Comparison of ENCODE assay signal across 19 mouse cellular contexts in the genomic region with DNA sequence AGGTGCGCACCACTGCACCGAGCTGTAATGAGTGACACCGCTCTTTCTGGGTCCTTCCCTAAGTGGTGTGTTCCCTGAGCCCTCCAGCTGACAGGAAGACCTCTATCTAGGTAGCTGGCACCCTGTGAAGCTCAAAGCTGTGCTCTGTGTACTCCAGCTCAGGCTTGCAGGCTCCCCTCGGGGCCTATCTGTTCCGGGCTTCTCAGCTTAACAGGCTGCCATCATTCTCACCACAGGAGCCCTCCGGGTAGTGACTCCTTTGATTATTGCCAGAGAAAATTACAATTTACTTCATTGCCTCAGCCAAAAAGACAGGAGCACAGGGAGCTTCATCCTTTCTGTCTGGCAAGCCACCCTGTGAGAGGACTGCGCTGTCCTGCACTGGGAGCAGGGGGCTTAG. TPM values are rescaled to one million over a fixed set of nuclear protein-coding genes. Genes with fewer than 3 reads are reported as not detected.
DNase-seq lines count a peak whose midpoint lies in the region; ATAC-seq and TF ChIP-seq lines count a peak whose summit lies in the region.
"Had no signal": no experiment of that assay in that cellular context is flagged by ENCODE, and none has a peak within 500 bp of the region (broad histone marks: within the 10 kb centered on the region; RNA-seq: fewer than 3 reads in every experiment).

No protein-coding gene starts in this region.

- H3K4me2 ChIP-seq in midbrain, postnatal 0 days (ENCODE audit: low read depth, low read length, poor library complexity, severe bottlenecking): no peak overlapping the region
- H3K4me2 ChIP-seq in forebrain, embryonic 12.5 days: no peak overlapping the region
- no peak overlapping the region for H3K4me2 ChIP-seq in hindbrain, embryonic 14.5 days (replicated peaks)
- H3K4me2 ChIP-seq in neural tube, embryonic 14.5 days (ENCODE audit: low read depth, low read length): no peak overlapping the region
- H3K4me2 ChIP-seq: liver, embryonic 13.5 days; lung, embryonic 15.5 days; stomach, embryonic 15.5 days had no signal

- H3K9ac ChIP-seq in midbrain, postnatal 0 days (replicated peaks; ENCODE audit: low read length, poor library complexity, severe bottlenecking): no peak overlapping the region
- H3K9ac ChIP-seq in forebrain, embryonic 12.5 days: no peak overlapping the region
- H3K9ac ChIP-seq in hindbrain, embryonic 14.5 days: no peak overlapping the region
- H3K9ac ChIP-seq in neural tube, embryonic 14.5 days (replicated peaks; ENCODE audit: low read depth, low read length): no peak overlapping the region
- H3K9ac ChIP-seq: liver, embryonic 13.5 days; lung, embryonic 15.5 days; stomach, embryonic 15.5 days had no signal

- no peak overlapping the region for H3K4me3 ChIP-seq in midbrain, embryonic 10.5 days
- H3K4me3 ChIP-seq in midbrain, postnatal 0 days (ENCODE audit: low read depth, low read length): no peak overlapping the region
- no peak overlapping the region for H3K4me3 ChIP-seq in forebrain, embryonic 12.5 days (replicated peaks)
- H3K4me3 ChIP-seq in hindbrain, embryonic 14.5 days (replicated peaks; ENCODE audit: low read length): no peak overlapping the region
- H3K4me3 ChIP-seq in neural tube, embryonic 14.5 days (ENCODE audit: low read depth, low read length): no peak overlapping the region
- H3K4me3 ChIP-seq in gastrocnemius, adult 2 months: no peak overlapping the region
- H3K4me3 ChIP-seq: layer of hippocampus, adult 2 months; liver, embryonic 13.5 days; lung, embryonic 15.5 days; stomach, embryonic 15.5 days had no signal

- H3K27me3 ChIP-seq in midbrain, embryonic 10.5 days (ENCODE audit: low read depth, poor library complexity, severe bottlenecking): no peaks in the 10 kb centered on the region
- H3K27me3 ChIP-seq in midbrain, postnatal 0 days (ENCODE audit: insufficient read depth, low read length): no peaks in the 10 kb centered on the region
- no peaks in the 10 kb centered on the region; the same call in 1 of the 2 replicates for H3K27me3 ChIP-seq in forebrain, embryonic 12.5 days
- H3K27me3 ChIP-seq in hindbrain, embryonic 14.5 days (ENCODE audit: control insufficient read depth, insufficient read depth, low read length): no peaks in the 10 kb centered on the region
- no peaks in the 10 kb centered on the region for H3K27me3 ChIP-seq in neural tube, embryonic 14.5 days (ENCODE audit: control insufficient read depth, insufficient read depth, low read length)
- H3K27me3 ChIP-seq: liver, embryonic 13.5 days; lung, embryonic 15.5 days; stomach, embryonic 15.5 days had no signal

- H3K27ac ChIP-seq in midbrain, embryonic 10.5 days (replicated peaks): peak overlapping the region; percentile 96
- H3K27ac ChIP-seq in midbrain, postnatal 0 days (ENCODE audit: low read depth, low read length): no peak overlapping the region
- peak overlapping the region; percentile 94; the same call in 1 of the 2 replicates for H3K27ac ChIP-seq in forebrain, embryonic 12.5 days
- H3K27ac ChIP-seq in hindbrain, embryonic 14.5 days: 0 out of 2 replicates have a peak overlapping the region, but pooled peaks have one; percentile 17
- H3K27ac ChIP-seq in neural tube, embryonic 14.5 days (ENCODE audit: low read depth, low read length): peak overlapping the region; percentile 29; the same call in 1 of the 2 replicates
- H3K27ac ChIP-seq in gastrocnemius, adult 2 months: no peak overlapping the region
- H3K27ac ChIP-seq: kidney, postnatal 0 days; layer of hippocampus, adult 2 months; liver, embryonic 13.5 days; macrophage had no signal

- no peak for ATAC-seq in midbrain, postnatal 0 days (ENCODE audit: low FRiP score)
- no peak for ATAC-seq in forebrain, embryonic 12.5 days (ENCODE audit: low FRiP score)
- no peak for ATAC-seq in hindbrain, embryonic 14.5 days (ENCODE audit: low FRiP score)
- ATAC-seq in neural tube, embryonic 14.5 days (ENCODE audit: low read depth): peak; percentile 7; the same call in 1 of the 2 replicates
- ATAC-seq: intestine, embryonic 16.5 days had no signal

- intact Hi-C loops in gastrocnemius, adult 2 months (cut with DNase I): loop anchor here (5.0 kb wide), 1 partner anchor 41 kb away; no protein-coding TSS in a partner anchor

- no peak for TF ChIP-seq CTCF in midbrain, postnatal 0 days (IDR thresholded peaks at IDR 0.05)
- TF ChIP-seq CTCF in gastrocnemius, adult 2 months (IDR thresholded peaks at IDR 0.05): no peak

- 65% methylated on average over 7 of the region's 7 CpGs for WGBS in midbrain, embryonic 10.5 days
- WGBS in midbrain, postnatal 0 days: 56% methylated on average over 7 of the region's 7 CpGs
- 71% methylated on average over 7 of the region's 7 CpGs for WGBS in forebrain, embryonic 12.5 days
- WGBS in hindbrain, embryonic 14.5 days: 51% methylated on average over 7 of the region's 7 CpGs
- 43% methylated on average over 7 of the region's 7 CpGs for WGBS in neural tube, embryonic 14.5 days

- no peaks in the 10 kb centered on the region for H3K9me3 ChIP-seq in midbrain, embryonic 10.5 days (replicated peaks)
- no peaks in the 10 kb centered on the region for H3K9me3 ChIP-seq in midbrain, postnatal 0 days (ENCODE audit: low read length)
- no peaks in the 10 kb centered on the region for H3K9me3 ChIP-seq in forebrain, embryonic 12.5 days
- no peaks in the 10 kb centered on the region for H3K9me3 ChIP-seq in hindbrain, embryonic 14.5 days (ENCODE audit: control insufficient read depth, low read length)
- H3K9me3 ChIP-seq in neural tube, embryonic 14.5 days (ENCODE audit: control insufficient read depth, low read length): no peaks in the 10 kb centered on the region
- H3K9me3 ChIP-seq: liver, embryonic 13.5 days; lung, embryonic 15.5 days; stomach, embryonic 15.5 days had no signal

- H3K36me3 ChIP-seq in midbrain, embryonic 10.5 days: peaks cover 8% of the 10 kb centered on the region; the same call in 1 of the 2 replicates
- H3K36me3 ChIP-seq in midbrain, postnatal 0 days (ENCODE audit: insufficient read depth, low read length): no peaks in the 10 kb centered on the region
- peaks cover 2% of the 10 kb centered on the region for H3K36me3 ChIP-seq in forebrain, embryonic 12.5 days (replicated peaks)
- H3K36me3 ChIP-seq in hindbrain, embryonic 14.5 days (replicated peaks; ENCODE audit: control insufficient read depth, insufficient read depth): peaks cover 4% of the 10 kb centered on the region; the same call in 1 of the 2 replicates
- no peaks in the 10 kb centered on the region for H3K36me3 ChIP-seq in neural tube, embryonic 14.5 days (ENCODE audit: control insufficient read depth, insufficient read depth, low read length)
- H3K36me3 ChIP-seq: lung, embryonic 15.5 days; stomach, embryonic 15.5 days had no signal

- H3K4me1 ChIP-seq in midbrain, embryonic 10.5 days: peaks cover 72% of the 10 kb centered on the region
- peaks cover 11% of the 10 kb centered on the region; the same call in 1 of the 2 replicates for H3K4me1 ChIP-seq in midbrain, postnatal 0 days (ENCODE audit: insufficient read depth, low read length)
- peaks cover 64% of the 10 kb centered on the region for H3K4me1 ChIP-seq in forebrain, embryonic 12.5 days
- H3K4me1 ChIP-seq in hindbrain, embryonic 14.5 days (replicated peaks; ENCODE audit: control insufficient read depth, insufficient read depth, low read length): peaks cover 50% of the 10 kb centered on the region
- peaks cover 37% of the 10 kb centered on the region for H3K4me1 ChIP-seq in neural tube, embryonic 14.5 days (ENCODE audit: control insufficient read depth, insufficient read depth, low read length)

- DNase-seq in midbrain, embryonic 10.5 days (ENCODE audit: low spot score): no peak
- DNase-seq in midbrain, postnatal 0 days (ENCODE audit: low spot score): no peak
- DNase-seq in hindbrain, embryonic 14.5 days (ENCODE audit: low spot score): no peak
- DNase-seq in gastrocnemius, adult 2 months: no peak
- no peak for DNase-seq in adrenal gland, adult 8-10 months
- DNase-seq: cerebellum, adult 9-11 months; embryo, embryonic 11 days; gastrocnemius, postnatal 25 days; heart, postnatal 4 days; liver, embryonic 13.5 days; right cerebral cortex, postnatal 14 days had no signal

RNA-seq across cellular contexts. Expression of a gene that starts 57.7 kb away (rescaled TPM):
- 10.1 and 12.1 TPM in 2 replicates for polyA plus RNA-seq in midbrain, embryonic 10.5 days (2016; fragmentation: Nextera tagmentation; extraction: Ambion mirVana)
- 11.2 and 15.5 TPM in 2 replicates for total RNA-seq in midbrain, postnatal 0 days (2014; rRNA removed)
- polyA plus RNA-seq in midbrain, postnatal 0 days (2015; fragmentation: Nextera tagmentation; extraction: Ambion mirVana): 8.1 and 8.3 TPM in 2 replicates
- polyA plus RNA-seq in forebrain, embryonic 12.5 days (2016; fragmentation: Nextera tagmentation; extraction: Ambion mirVana): 14.4 and 15.7 TPM in 2 replicates
- 14.1 and 15.1 TPM in 2 replicates for polyA plus RNA-seq in hindbrain, embryonic 14.5 days (2014; fragmentation: Nextera tagmentation; extraction: Ambion mirVana)
- polyA plus RNA-seq in neural tube, embryonic 14.5 days (2014; fragmentation: Nextera tagmentation; extraction: Ambion mirVana): 14.8 and 15.4 TPM in 2 replicates
- 100 to 1,000 TPM; 133 to 164 TPM for total RNA-seq in gastrocnemius, adult 2 months (2021)
- total RNA-seq in adrenal gland, adult 8-10 months (2022): 10 to 100 TPM; 11.9 to 29.3 (median 17.8) TPM

Comparison
In these comparisons a context has a peak if more than half of its experiments do, and no peak if none do; other contexts are left out.
1. H3K27ac ChIP-seq: peak in midbrain, embryonic 10.5 days (single experiment), forebrain, embryonic 12.5 days (single experiment), hindbrain, embryonic 14.5 days (single experiment) and neural tube, embryonic 14.5 days (single experiment); none in midbrain, postnatal 0 days (single experiment) and gastrocnemius, adult 2 months (single experiment).